In genomic region chr6:112880048-112880534, GRCm38 (mm10) we compare ENCODE assay signal across 9 mouse cellular contexts.
A peak's percentile ranks its signal among the peaks of the same experiment; 100 is the strongest.
DNase-seq lines count a peak whose midpoint lies in the region; ATAC-seq and TF ChIP-seq lines count a peak whose summit lies in the region.
"Had no signal": no experiment of that assay in that cellular context is flagged by ENCODE, and none has a peak within 500 bp of the region (broad histone marks: within the 10 kb centered on the region; RNA-seq: fewer than 3 reads in every experiment).

No protein-coding gene starts in this region.

- WGBS in kidney, embryonic 14.5 days: 22% methylated on average over 5 of the region's 5 CpGs
- WGBS in thymus, adult 2 months: 96% methylated on average over 5 of the region's 5 CpGs

- H3K4me3 ChIP-seq in kidney, embryonic 14.5 days (ENCODE audit: low read length): no peak overlapping the region
- no peak overlapping the region for H3K4me3 ChIP-seq in thymus, adult 2 months (ENCODE audit: control insufficient read depth, insufficient read depth, low read length)
- H3K4me3 ChIP-seq: myocyte had no signal

- peak; percentile 88 for ATAC-seq in kidney, embryonic 14.5 days (ENCODE audit: low FRiP score, low TSS enrichment)

- no peaks in the 10 kb centered on the region for H3K9me3 ChIP-seq in kidney, embryonic 14.5 days (ENCODE audit: control insufficient read depth, low read length)

- H3K27me3 ChIP-seq in kidney, embryonic 14.5 days (ENCODE audit: control insufficient read depth, insufficient read depth, low read length): no peaks in the 10 kb centered on the region
- H3K27me3 ChIP-seq in thymus, adult 2 months (ENCODE audit: control insufficient read depth, insufficient read depth, low read length): no peaks in the 10 kb centered on the region

- no peak for TF ChIP-seq CTCF in thymus, adult 2 months (IDR thresholded peaks at IDR 0.05; ENCODE audit: borderline replicate concordance, control insufficient read depth, extremely low read depth, insufficient read depth, low read length, poor library complexity)

- TF ChIP-seq POLR2A in thymus, adult 2 months (IDR thresholded peaks at IDR 0.05; ENCODE audit: control insufficient read depth, extremely low read depth, insufficient read depth, low read length, poor library complexity): no peak

- H3K4me1 ChIP-seq in kidney, embryonic 14.5 days (ENCODE audit: control insufficient read depth, insufficient read depth, low read length): 0 out of 2 replicates have a peak, but pooled peaks cover 13% of the 10 kb centered on the region
- H3K4me1 ChIP-seq in thymus, adult 2 months (replicated peaks; ENCODE audit: control insufficient read depth, insufficient read depth, low read length): peaks cover under 1% of the 10 kb centered on the region; the same call in 1 of the 2 replicates

- peak overlapping the region; percentile 43; the same call in 1 of the 2 replicates for H3K27ac ChIP-seq in kidney, embryonic 14.5 days (ENCODE audit: low read depth, low read length)
- no peak overlapping the region for H3K27ac ChIP-seq in thymus, adult 2 months (ENCODE audit: control insufficient read depth, insufficient read depth, low read length)

- no peak for DNase-seq in kidney, postnatal 10 days
- peak; percentile 69 for DNase-seq in forelimb bud, embryonic 11.5 days (ENCODE audit: low read depth, low spot score)
- peak; percentile 49 to 76 for DNase-seq in left cerebral cortex, postnatal 10 days (ENCODE audit: extremely low spot score in 1 of 2, low spot score in 2 of 2)
- DNase-seq in right cerebral cortex, adult 18-20 months: peak; percentile 75
- DNase-seq in lung, postnatal 36 days: no peak
- no peak for DNase-seq in urinary bladder, adult 2 months (ENCODE audit: low spot score)
- no peak for DNase-seq in thymus, adult 2 months

- intact Hi-C loops in left cerebral cortex, postnatal 10 days (cut with DNase I): loop anchor here (5.0 kb wide), 1 partner anchor 47 kb away; no protein-coding TSS in a partner anchor

- H3K36me3 ChIP-seq in kidney, embryonic 14.5 days (ENCODE audit: control insufficient read depth, insufficient read depth, low read length): no peaks in the 10 kb centered on the region
- H3K36me3 ChIP-seq in thymus, adult 2 months (ENCODE audit: control insufficient read depth, insufficient read depth, low read length): no peaks in the 10 kb centered on the region

- H3K9ac ChIP-seq in kidney, embryonic 14.5 days (ENCODE audit: low read depth, low read length): no peak overlapping the region

- H3K4me2 ChIP-seq in kidney, embryonic 14.5 days (replicated peaks; ENCODE audit: low read depth, low read length): no peak overlapping the region

Comparison
In these comparisons a context has a peak if more than half of its experiments do, and no peak if none do; other contexts are left out.
1. DNase-seq: peak in forelimb bud, embryonic 11.5 days (single experiment), left cerebral cortex, postnatal 10 days (2 of 2) and right cerebral cortex, adult 18-20 months (single experiment); none in kidney, postnatal 10 days (single experiment), lung, postnatal 36 days (single experiment), urinary bladder, adult 2 months (single experiment) and thymus, adult 2 months (single experiment).